Mouse (Mus musculus) midbrain, embryonic 13.5 days (tissue): Measurements from ENCODE around the gene Arl5c. TPM values are rescaled to one million over a fixed set of nuclear protein-coding genes. Genes with fewer than 3 reads are reported as not detected.

Experiments
- ATAC-seq: fragments of 200-750 bp; cut with Nextera tagmentation; 2 replicates; pipeline ENCODE4 v1.8.0; 2017; ENCODE audit warnings: mild to moderate bottlenecking, moderate TSS enrichment, moderate library complexity
- H3K27ac ChIP-seq: fragments of 300-500 bp; sonication (generic); 2 replicates; pipeline ENCODE4 v1.5.1; 2015; ENCODE audit warnings: inconsistent platforms, mild to moderate bottlenecking, moderate library complexity
- H3K27me3 ChIP-seq: fragments of 300-500 bp; sonication (generic); 2 replicates; pipeline ENCODE4 v1.6.1; 2015; ENCODE audit warnings: mild to moderate bottlenecking, inconsistent platforms
- H3K36me3 ChIP-seq: fragments of 300-500 bp; sonication (generic); 2 replicates; pipeline ENCODE4 v1.6.1; 2015; ENCODE audit warnings: mild to moderate bottlenecking, inconsistent platforms
- H3K4me1 ChIP-seq: fragments of 300-500 bp; sonication (generic); replicated peaks from 2 replicates; pipeline ENCODE4 v1.6.1; 2015; ENCODE audit warnings: inconsistent platforms
- H3K4me2 ChIP-seq: fragments of 300-500 bp; sonication (generic); replicated peaks from 2 replicates; pipeline ENCODE4 v1.6.1; 2015; ENCODE audit warnings: moderate library complexity, mild to moderate bottlenecking, inconsistent platforms
- H3K4me3 ChIP-seq: fragments of 300-500 bp; sonication (generic); replicated peaks from 2 replicates; pipeline ENCODE4 v1.5.1; 2015; ENCODE audit warnings: mild to moderate bottlenecking, inconsistent platforms
- H3K9ac ChIP-seq: fragments of 300-500 bp; sonication (generic); replicated peaks from 2 replicates; pipeline ENCODE4 v1.6.1; 2015; ENCODE audit warnings: mild to moderate bottlenecking, inconsistent platforms
- H3K9me3 ChIP-seq: fragments of 300-500 bp; sonication (generic); 2 replicates; pipeline ENCODE4 v1.6.1; 2016; ENCODE audit warnings: mild to moderate bottlenecking, inconsistent platforms
- WGBS: fragments of 180-500 bp; shearing (Covaris S2); methylation state at CpG from one replicate; pipeline ENCODE4 v1.1.7; 2015; 5-methylcytosine and 5-hydroxymethylcytosine counted together
- polyA plus RNA-seq: library from polyadenylated mRNA; unstranded; fragments of >200 nt; fragmentation: Nextera tagmentation; extraction: Ambion mirVana; gene quantifications from 2 replicates; pipeline ENCODE4 v1.2.1, GENCODE M21; 2015

Arl5c gene
- polyA plus RNA-seq, 1 experiment from 2014 or later = 10.5 TPM

- Histone ChIP-seq H3K27me3 (peaks cover 10% of the 10 kb centered on the region; the same call in 1 of the 2 replicates), H3K4me1 (peaks cover 28% of the 10 kb centered on the region), H3K4me3 (no peak overlapping the region), H3K9me3 (no peaks in the 10 kb centered on the region), H3K36me3 (peaks cover 36% of the 10 kb centered on the region), H3K27ac (no peak overlapping the region), H3K4me2 (no peak overlapping the region), H3K9ac (no peak overlapping the region)
- ATAC-seq = no peak
- 34% methylated on average over 11 of the region's 11 CpGs for WGBS
These were observed 5.4 kb upstream of the Arl5c start for GRCm38 (mm10) chr11:98001351-98001824.

GRCm38 (mm10) chr11:98000378-98001140, 4.6 kb upstream of the Arl5c start:
- Histone ChIP-seq H3K27ac (no peak overlapping the region), H3K4me3 (no peak overlapping the region), H3K4me1 (peaks cover 31% of the 10 kb centered on the region), H3K4me2 (no peak overlapping the region), H3K9me3 (no peaks in the 10 kb centered on the region), H3K36me3 (peaks cover 28% of the 10 kb centered on the region), H3K27me3 (peaks cover 12% of the 10 kb centered on the region; the same call in 1 of the 2 replicates), H3K9ac (no peak overlapping the region)
- ATAC-seq = no peak
- 56% methylated on average over 7 of the region's 7 CpGs for WGBS

- Histone ChIP-seq H3K9ac (no peak overlapping the region), H3K4me1 (peaks cover 40% of the 10 kb centered on the region), H3K36me3 (peaks cover 20% of the 10 kb centered on the region), H3K27ac (no peak overlapping the region), H3K4me3 (no peak overlapping the region), H3K27me3 (peaks cover 20% of the 10 kb centered on the region), H3K9me3 (no peaks in the 10 kb centered on the region), H3K4me2 (no peak overlapping the region)
- 77% methylated on average over 5 of the region's 5 CpGs for WGBS
- ATAC-seq = no peak
These were observed 3.8 kb upstream of the Arl5c start for GRCm38 (mm10) chr11:97999748-98000147.

GRCm38 (mm10) chr11:97998898-97999608, 3.1 kb upstream of the Arl5c start:
- H3K9me3 ChIP-seq = no peaks in the 10 kb centered on the region
- H3K27me3 ChIP-seq = peaks cover 27% of the 10 kb centered on the region
- no peak overlapping the region for H3K4me2 ChIP-seq
- H3K4me3 ChIP-seq = no peak overlapping the region
- H3K27ac ChIP-seq = no peak overlapping the region
- no peak for ATAC-seq
- 76% methylated on average over 7 of the region's 7 CpGs for WGBS
- no peak overlapping the region for H3K9ac ChIP-seq
- H3K4me1 ChIP-seq = peaks cover 44% of the 10 kb centered on the region
- peaks cover 13% of the 10 kb centered on the region for H3K36me3 ChIP-seq

GRCm38 (mm10) chr11:97998074-97998793, 2.3 kb upstream of the Arl5c start:
- Histone ChIP-seq H3K27ac (no peak overlapping the region), H3K9ac (no peak overlapping the region), H3K4me1 (peaks cover 38% of the 10 kb centered on the region), H3K4me2 (no peak overlapping the region), H3K9me3 (no peaks in the 10 kb centered on the region), H3K36me3 (peaks cover 7% of the 10 kb centered on the region), H3K4me3 (no peak overlapping the region), H3K27me3 (peaks cover 25% of the 10 kb centered on the region)
- 83% methylated on average over 11 of the region's 11 CpGs for WGBS
- no peak for ATAC-seq

GRCm38 (mm10) chr11:97997387-97997960, 1.5 kb upstream of the Arl5c start:
- H3K27ac ChIP-seq = no peak overlapping the region
- peaks cover 20% of the 10 kb centered on the region for H3K27me3 ChIP-seq
- peaks cover 30% of the 10 kb centered on the region for H3K4me1 ChIP-seq
- no peak for ATAC-seq
- no peaks in the 10 kb centered on the region for H3K36me3 ChIP-seq
- no peak overlapping the region for H3K9ac ChIP-seq
- H3K9me3 ChIP-seq = no peaks in the 10 kb centered on the region
- H3K4me2 ChIP-seq = no peak overlapping the region
- H3K4me3 ChIP-seq = no peak overlapping the region
- WGBS = 82% methylated on average over 8 of the region's 8 CpGs

GRCm38 (mm10) chr11:97996691-97997090, 710 bp upstream of the Arl5c start:
- ATAC-seq = no peak
- Histone ChIP-seq H3K27me3 (peaks cover 20% of the 10 kb centered on the region), H3K4me2 (no peak overlapping the region), H3K36me3 (no peaks in the 10 kb centered on the region), H3K4me1 (peaks cover 23% of the 10 kb centered on the region), H3K27ac (no peak overlapping the region), H3K9me3 (no peaks in the 10 kb centered on the region), H3K9ac (no peak overlapping the region), H3K4me3 (no peak overlapping the region)
- 80% methylated on average over 1 of the region's 1 CpGs for WGBS

GRCm38 (mm10) chr11:97994539-97995100, 1.4 kb downstream of the Arl5c start:
- Histone ChIP-seq H3K9ac (peak overlapping the region; percentile 65), H3K4me3 (peak overlapping the region; percentile 44), H3K4me1 (peaks cover 26% of the 10 kb centered on the region), H3K27me3 (peaks cover 22% of the 10 kb centered on the region), H3K9me3 (no peaks in the 10 kb centered on the region), H3K27ac (no peak overlapping the region), H3K4me2 (peak overlapping the region; percentile 79), H3K36me3 (no peaks in the 10 kb centered on the region)
- peak; percentile 53 for ATAC-seq
- 7% methylated on average over 13 of the region's 13 CpGs for WGBS

GRCm38 (mm10) chr11:97988530-97989096, 7.4 kb downstream of the Arl5c start:
- WGBS = under 1% methylated on average over 26 of the region's 26 CpGs
- Histone ChIP-seq H3K27me3 (peaks cover 41% of the 10 kb centered on the region), H3K4me3 (peak overlapping the region; percentile 90), H3K9ac (peak overlapping the region; percentile 81), H3K27ac (peak overlapping the region; percentile 82), H3K4me1 (peaks cover 32% of the 10 kb centered on the region), H3K9me3 (no peaks in the 10 kb centered on the region), H3K4me2 (peak overlapping the region; percentile 85), H3K36me3 (no peaks in the 10 kb centered on the region)
- peak; percentile 78 for ATAC-seq

- Histone ChIP-seq H3K36me3 (no peaks in the 10 kb centered on the region), H3K9ac (peak overlapping the region; percentile 81), H3K4me3 (peak overlapping the region; percentile 90), H3K9me3 (no peaks in the 10 kb centered on the region), H3K4me1 (peaks cover 32% of the 10 kb centered on the region), H3K27me3 (peaks cover 41% of the 10 kb centered on the region), H3K27ac (peak overlapping the region; percentile 82), H3K4me2 (peak overlapping the region; percentile 85)
- under 1% methylated on average over 42 of the region's 42 CpGs for WGBS
- peak; percentile 84 for ATAC-seq
These were observed 8.1 kb downstream of the Arl5c start for GRCm38 (mm10) chr11:97987551-97988526.
